Mouse (Mus musculus): ENCODE results near the gene Hdac8.

The Hdac8 gene

GRCm38 (mm10) chrX:102504644-102505481, at the start of gene Hdac8:
Gene Hdac8, minus strand, starts transcription at chrX:102505359.
- DNase-seq, result peak; percentile 34

- DNase-seq, result no peak
Observed at GRCm38 (mm10) chrX:102509205-102509604, 4.0 kb upstream of the Hdac8 start.

GRCm38 (mm10) chrX:102504179-102504578, 980 bp downstream of the Hdac8 start:
- DNase-seq, result no peak

GRCm38 (mm10) chrX:102493992-102494730, 11.0 kb downstream of the Hdac8 start:
- peak; percentile 12 for DNase-seq

- no peak for DNase-seq
Observed at GRCm38 (mm10) chrX:102485575-102485974, 19.6 kb downstream of the Hdac8 start.

- no peak for DNase-seq
Observed at GRCm38 (mm10) chrX:102479665-102480064, 25.5 kb downstream of the Hdac8 start.

GRCm38 (mm10) chrX:102478965-102479364, 26.2 kb downstream of the Hdac8 start:
- no peak for DNase-seq

- no peak for DNase-seq
Observed at GRCm38 (mm10) chrX:102478481-102478880, 26.7 kb downstream of the Hdac8 start.

GRCm38 (mm10) chrX:102476784-102477183, 28.4 kb downstream of the Hdac8 start:
- peak; percentile 80 for DNase-seq

GRCm38 (mm10) chrX:102475555-102475954, 29.6 kb downstream of the Hdac8 start:
- no peak for DNase-seq

- DNase-seq, result no peak
Observed at GRCm38 (mm10) chrX:102418343-102419127, 86.6 kb downstream of the Hdac8 start.

GRCm38 (mm10) chrX:102416972-102417371, 88.2 kb downstream of the Hdac8 start:
- DNase-seq, result no peak

GRCm38 (mm10) chrX:102416386-102416785, 88.8 kb downstream of the Hdac8 start:
- DNase-seq, result no peak

- DNase-seq, result no peak
Observed at GRCm38 (mm10) chrX:102384765-102385164, 120.4 kb downstream of the Hdac8 start.

- DNase-seq, result no peak
Observed at GRCm38 (mm10) chrX:102383151-102383550, 122.0 kb downstream of the Hdac8 start.

GRCm38 (mm10) chrX:102366510-102366909, 138.6 kb downstream of the Hdac8 start:
- DNase-seq, result no peak

- no peak for DNase-seq
Observed at GRCm38 (mm10) chrX:102362244-102362643, 142.9 kb downstream of the Hdac8 start.

GRCm38 (mm10) chrX:102353412-102353811, 151.7 kb downstream of the Hdac8 start:
- no peak for DNase-seq

- DNase-seq, result no peak
Observed at GRCm38 (mm10) chrX:102349843-102350731, 155.1 kb downstream of the Hdac8 start.

- DNase-seq, result no peak
Observed at GRCm38 (mm10) chrX:102348886-102349486, 156.2 kb downstream of the Hdac8 start.

GRCm38 (mm10) chrX:102341688-102342087, 163.5 kb downstream of the Hdac8 start:
- DNase-seq, result no peak
